Mouse (Mus musculus) cortical plate, adult 2 months (tissue): ENCODE measurements around the gene Tnfrsf4. TPM values are rescaled to one million over a fixed set of nuclear protein-coding genes. Genes with fewer than 3 reads are reported as not detected.

Experiments
- H3K27ac ChIP-seq: fragments of 200-500 bp; 2 replicates; pipeline ENCODE4 v1.5.1; 2012; ENCODE audit warnings: low read length, control low read depth, inconsistent platforms; ENCODE audit not compliant: insufficient read depth
- H3K4me1 ChIP-seq: fragments of 200-500 bp; 2 replicates; pipeline ENCODE4 v1.6.1; 2011; ENCODE audit warnings: low read length; ENCODE audit not compliant: control insufficient read depth, insufficient read depth
- H3K4me3 ChIP-seq: fragments of 200-500 bp; 2 replicates; pipeline ENCODE4 v1.5.1; 2011; ENCODE audit warnings: mild to moderate bottlenecking, low read length, control low read depth; ENCODE audit not compliant: insufficient read depth
- CTCF ChIP-seq: fragments of 200-500 bp; IDR thresholded peaks from 2 replicates; pipeline ENCODE4 v1.5.1; 2011; ENCODE audit warnings: mild to moderate bottlenecking, control low read depth, low read length; ENCODE audit not compliant: insufficient read depth; ENCODE audit errors: extremely low read depth
- POLR2A ChIP-seq: fragments of 200-500 bp; IDR thresholded peaks from 2 replicates; pipeline ENCODE4 v1.6.1; 2011; ENCODE audit warnings: mild to moderate bottlenecking, low read length, control low read depth; ENCODE audit not compliant: insufficient read depth; ENCODE audit errors: extremely low read depth
- polyA plus RNA-seq: library from polyadenylated mRNA; depleted of rRNA; stranded (reverse); fragments of >200 nt; gene quantifications from 2 replicates; pipeline ENCODE4 v1.2.3, GENCODE M21; 2012; rRNA removed

Tnfrsf4 gene
- polyA plus RNA-seq, 1 experiment = 3.4 TPM

GRCm38 (mm10) chr4:156057702-156058101 is 44.1 kb downstream of the Tnfrsf4 start:
- Histone ChIP-seq H3K4me1 (no peaks in the 10 kb centered on the region), H3K4me3 (no peak overlapping the region), H3K27ac (no peak overlapping the region)
- TF ChIP-seq CTCF (no peak), POLR2A (no peak)

- TF ChIP-seq POLR2A (no peak), CTCF (no peak)
- H3K4me1 ChIP-seq = no peaks in the 10 kb centered on the region
- H3K4me3 ChIP-seq = no peak overlapping the region
- no peak overlapping the region for H3K27ac ChIP-seq
These were observed 45.2 kb downstream of the Tnfrsf4 start for GRCm38 (mm10) chr4:156058826-156059225.

DNA sequence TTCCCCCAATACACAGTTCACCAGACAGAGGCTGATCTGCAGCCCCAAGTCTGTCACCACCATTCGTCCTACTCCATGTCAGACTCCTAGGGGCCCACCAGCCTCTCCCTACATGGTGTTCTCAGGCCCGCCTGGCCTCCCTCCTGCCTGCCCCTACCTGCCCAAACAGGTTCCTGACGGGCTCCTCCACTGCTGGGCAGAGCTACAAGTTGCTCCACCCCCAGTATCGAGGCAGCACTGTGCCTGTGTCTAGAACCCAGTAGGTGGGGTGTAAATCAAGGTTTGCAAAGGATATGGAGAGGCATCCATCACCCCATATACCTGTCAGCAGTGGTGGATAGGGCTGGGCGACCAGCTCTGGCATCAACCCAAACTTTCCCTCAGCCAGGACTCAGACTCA is 45.6 kb downstream of the Tnfrsf4 start, which contains the start of gene Ttll10:
Ttll10 (minus strand) TSS at position 154 of the 400 bp plus-strand sequence.
- H3K27ac ChIP-seq = no peak within 1 kb of the TSS
- H3K4me3 ChIP-seq = no peak within 1 kb of the TSS
- no peaks in the 10 kb centered on the region for H3K4me1 ChIP-seq
- TF ChIP-seq POLR2A (no peak), CTCF (no peak)

DNA sequence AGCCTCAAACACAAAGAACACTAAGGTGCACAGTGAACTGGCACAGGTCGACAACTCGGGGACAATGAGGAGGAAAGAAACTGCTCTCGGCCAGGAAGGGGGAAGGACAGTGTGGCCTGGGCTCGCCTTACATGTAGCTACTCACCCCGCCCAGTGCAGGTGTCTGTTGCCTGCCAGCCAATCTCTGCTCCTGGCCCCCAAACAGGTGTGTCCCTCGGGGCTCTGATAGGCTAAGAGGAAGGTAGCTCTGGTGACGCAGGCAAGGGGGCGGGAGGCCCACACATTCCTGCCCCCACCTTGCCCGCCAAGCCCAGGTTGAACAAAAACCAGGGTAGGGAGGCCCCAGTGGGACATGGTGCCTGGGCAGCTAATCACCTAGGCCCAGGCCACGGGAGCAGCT is 46.1 kb downstream of the Tnfrsf4 start:
- no peaks in the 10 kb centered on the region for H3K4me1 ChIP-seq
- no peak overlapping the region for H3K27ac ChIP-seq
- no peak for TF ChIP-seq CTCF
- TF ChIP-seq POLR2A = no peak
- no peak overlapping the region for H3K4me3 ChIP-seq

DNA sequence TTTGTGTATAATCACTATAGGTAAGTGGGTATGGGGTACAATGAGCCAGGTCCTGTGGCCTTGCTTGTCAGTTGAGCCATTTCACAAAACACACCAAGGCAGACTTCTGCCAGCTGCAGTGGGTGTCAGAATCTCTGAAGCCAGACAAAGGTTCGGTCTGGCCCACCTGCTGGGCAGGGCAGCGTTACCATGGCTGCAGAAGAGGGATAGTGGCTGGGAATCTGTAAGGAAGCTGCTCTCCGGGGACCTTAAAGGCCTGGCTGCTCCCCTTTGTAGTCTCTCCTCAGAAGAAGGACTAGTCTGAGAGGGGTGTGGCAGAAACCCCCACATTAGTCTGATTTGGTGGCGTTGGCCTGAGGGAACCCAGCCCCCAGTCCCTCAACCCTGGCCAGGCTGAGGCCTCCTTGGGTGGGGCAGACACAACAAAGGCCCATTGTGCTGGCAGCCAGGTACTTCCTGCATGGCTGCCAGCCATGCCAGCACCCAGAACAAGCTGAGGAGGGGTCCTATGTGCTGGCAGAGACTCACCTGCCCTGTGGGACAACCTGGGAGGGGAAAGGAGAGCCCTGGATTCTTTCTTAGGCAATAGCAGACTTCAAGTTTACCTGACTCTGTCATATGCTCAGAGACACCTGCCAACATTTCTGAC is 50.3 kb downstream of the Tnfrsf4 start:
- H3K4me3 ChIP-seq = no peak overlapping the region
- H3K4me1 ChIP-seq = no peaks in the 10 kb centered on the region
- no peak overlapping the region for H3K27ac ChIP-seq
- TF ChIP-seq CTCF (no peak), POLR2A (no peak)

DNA sequence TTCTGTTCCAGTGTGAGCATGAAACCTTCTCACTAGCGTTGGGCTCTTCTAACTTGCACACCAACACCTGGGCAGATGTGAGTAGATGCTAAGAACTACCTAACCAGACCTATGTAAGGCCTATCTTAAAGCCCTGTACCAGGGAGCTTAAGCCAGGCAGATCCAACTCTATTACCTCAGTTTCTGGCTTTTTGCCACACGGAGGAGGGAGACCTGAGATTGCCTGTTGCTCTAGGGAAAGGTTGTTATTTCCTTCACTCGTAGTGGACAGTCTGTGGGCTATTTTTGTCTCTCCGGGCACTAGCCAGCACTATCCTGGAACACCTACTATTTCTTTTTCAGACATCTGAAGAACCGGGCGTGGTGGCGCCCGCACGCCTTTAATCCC is 50.9 kb downstream of the Tnfrsf4 start:
- no peak overlapping the region for H3K4me3 ChIP-seq
- H3K4me1 ChIP-seq = no peaks in the 10 kb centered on the region
- H3K27ac ChIP-seq = no peak overlapping the region
- TF ChIP-seq CTCF = no peak
- no peak for TF ChIP-seq POLR2A

GRCm38 (mm10) chr4:156065156-156065894 is 51.7 kb downstream of the Tnfrsf4 start:
- Histone ChIP-seq H3K27ac (no peak overlapping the region), H3K4me1 (no peaks in the 10 kb centered on the region), H3K4me3 (no peak overlapping the region)
- TF ChIP-seq CTCF = no peak
- TF ChIP-seq POLR2A = no peak

Other genes with a start within 250 kb of the Tnfrsf4 start
- gene Vwa1, start 239.1 kb upstream of the Tnfrsf4 start, polyA plus RNA-seq = 29.8 and 32.1 TPM in 2 replicates
- 39.2 and 50.5 TPM in 2 replicates for gene Tmem88b, start 228.0 kb upstream of the Tnfrsf4 start, polyA plus RNA-seq
- gene Ankrd65, start 223.4 kb upstream of the Tnfrsf4 start, polyA plus RNA-seq = not detected in 2 replicates
- 105 and 110 TPM in 2 replicates for gene Mrpl20, start 211.0 kb upstream of the Tnfrsf4 start, polyA plus RNA-seq
- gene Ccnl2, start 201.4 kb upstream of the Tnfrsf4 start, polyA plus RNA-seq = 112 and 121 TPM in 2 replicates
- gene Aurkaip1, start 182.6 kb upstream of the Tnfrsf4 start, polyA plus RNA-seq = 128 and 131 TPM in 2 replicates
- 14.9 and 15.7 TPM in 2 replicates for gene Mxra8, start 174.2 kb upstream of the Tnfrsf4 start, polyA plus RNA-seq
- 133 and 145 TPM in 2 replicates for gene Dvl1, start 166.4 kb upstream of the Tnfrsf4 start, polyA plus RNA-seq
- 0.17 and 0.23 TPM in 2 replicates for gene Tas1r3, start 150.5 kb upstream of the Tnfrsf4 start, polyA plus RNA-seq
- gene Cptp, start 144.4 kb upstream of the Tnfrsf4 start, polyA plus RNA-seq = 19.7 and 21.9 TPM in 2 replicates
- 39.4 and 42.5 TPM in 2 replicates for gene Ints11, start 144.3 kb upstream of the Tnfrsf4 start, polyA plus RNA-seq
- gene Pusl1, start 122.1 kb upstream of the Tnfrsf4 start, polyA plus RNA-seq = 90.6 and 94.2 TPM in 2 replicates
- gene Acap3, start 122.0 kb upstream of the Tnfrsf4 start, polyA plus RNA-seq = 136 and 142 TPM in 2 replicates
- gene Ube2j2, start 70.0 kb upstream of the Tnfrsf4 start, polyA plus RNA-seq = 72.6 and 75.2 TPM in 2 replicates
- 19.3 and 22.2 TPM in 2 replicates for gene C1qtnf12, start 51.5 kb upstream of the Tnfrsf4 start, polyA plus RNA-seq
- 8.9 and 11.0 TPM in 2 replicates for gene B3galt6, start 21.2 kb upstream of the Tnfrsf4 start, polyA plus RNA-seq
- 122 and 126 TPM in 2 replicates for gene Sdf4, start 21.0 kb upstream of the Tnfrsf4 start, polyA plus RNA-seq
- gene Tnfrsf18, start 12.3 kb downstream of the Tnfrsf4 start, polyA plus RNA-seq = 0.17 and 0.34 TPM in 2 replicates
- gene Ttll10, start 45.6 kb downstream of the Tnfrsf4 start, polyA plus RNA-seq = 0.10 and 0.34 TPM in 2 replicates
- gene 9430015G10Rik, start 96.1 kb downstream of the Tnfrsf4 start, polyA plus RNA-seq = 34.8 and 38.8 TPM in 2 replicates
- gene Rnf223, start 116.7 kb downstream of the Tnfrsf4 start, polyA plus RNA-seq = 2.0 and 2.1 TPM in 2 replicates
- gene Agrn, start 183.6 kb downstream of the Tnfrsf4 start, polyA plus RNA-seq = 186 and 206 TPM in 2 replicates
- gene Isg15, start 187.0 kb downstream of the Tnfrsf4 start, polyA plus RNA-seq = 5.6 and 8.8 TPM in 2 replicates
- gene AW011738, start 189.5 kb downstream of the Tnfrsf4 start, polyA plus RNA-seq = 3.5 and 3.7 TPM in 2 replicates
- 0.57 and 0.65 TPM in 2 replicates for gene Perm1, start 202.0 kb downstream of the Tnfrsf4 start, polyA plus RNA-seq
- 70.6 and 79.0 TPM in 2 replicates for gene Plekhn1, start 221.0 kb downstream of the Tnfrsf4 start, polyA plus RNA-seq
- gene Noc2l, start 222.2 kb downstream of the Tnfrsf4 start, polyA plus RNA-seq = 94.2 and 95.6 TPM in 2 replicates
- 3.2 and 3.7 TPM in 2 replicates for gene Samd11, start 241.8 kb downstream of the Tnfrsf4 start, polyA plus RNA-seq